Mouse (Mus musculus) activated CD4-positive, CD25-positive, alpha-beta regulatory T cell (primary cell): ENCODE results near the gene Olfr1122. TPM values are rescaled to one million over a fixed set of nuclear protein-coding genes. Genes with fewer than 3 reads are reported as not detected.

ENCODE experiments used
- polyA plus RNA-seq, 2 experiments: library from polyadenylated mRNA; unstranded; fragments of 100-300 nt; shearing (Covaris generic); gene quantifications; one replicate each; pipeline ENCODE4 v1.2.1; 2017

Olfr1122 gene
- under 1 TPM in 1 of 2 experiments, not detected in 1; 0.21 TPM for polyA plus RNA-seq

DNA sequence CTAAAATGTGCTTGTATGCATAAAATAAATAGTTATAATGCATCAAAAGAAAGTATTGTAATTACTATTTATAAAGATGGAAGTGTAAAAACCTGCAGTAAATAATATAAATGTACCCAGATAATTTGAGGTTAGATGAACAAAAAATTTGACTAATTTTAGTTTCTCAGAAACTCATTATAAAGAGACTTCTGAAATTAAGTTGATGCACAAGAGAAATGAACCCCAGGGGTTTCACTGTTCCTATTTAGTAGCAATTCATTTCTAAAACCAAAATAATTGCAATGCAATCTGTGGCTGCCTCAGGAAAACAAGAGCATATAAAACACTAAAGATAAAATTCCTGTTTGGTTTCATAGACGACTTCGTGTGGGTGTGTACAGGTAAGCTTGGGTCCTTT is at the start of gene Olfr1122:
Gene Olfr1122, plus strand, starts transcription at position 301 of the 400 bp plus-strand sequence.

DNA sequence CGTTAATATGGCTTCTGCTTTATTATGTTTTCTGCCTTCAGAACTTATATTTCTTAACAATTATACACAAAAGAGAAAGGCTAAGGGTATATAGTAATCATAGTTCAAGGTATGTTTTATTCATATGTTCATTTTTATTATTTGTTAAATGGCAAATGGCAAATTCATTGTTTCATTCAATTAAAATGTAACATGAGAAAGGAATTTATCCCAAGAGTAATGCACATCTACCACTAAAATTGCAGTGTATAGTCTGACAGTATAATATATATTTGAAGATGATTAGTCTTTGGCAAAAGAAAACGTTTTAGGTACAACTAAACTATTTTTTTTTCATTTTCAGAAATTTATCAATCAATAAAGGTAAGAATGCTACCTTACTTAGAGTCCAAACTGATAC is 31.1 kb upstream of the Olfr1122 start, which contains the start of gene Olfr1120:
Gene Olfr1120, plus strand, starts transcription at position 301 of the 400 bp plus-strand sequence.

DNA sequence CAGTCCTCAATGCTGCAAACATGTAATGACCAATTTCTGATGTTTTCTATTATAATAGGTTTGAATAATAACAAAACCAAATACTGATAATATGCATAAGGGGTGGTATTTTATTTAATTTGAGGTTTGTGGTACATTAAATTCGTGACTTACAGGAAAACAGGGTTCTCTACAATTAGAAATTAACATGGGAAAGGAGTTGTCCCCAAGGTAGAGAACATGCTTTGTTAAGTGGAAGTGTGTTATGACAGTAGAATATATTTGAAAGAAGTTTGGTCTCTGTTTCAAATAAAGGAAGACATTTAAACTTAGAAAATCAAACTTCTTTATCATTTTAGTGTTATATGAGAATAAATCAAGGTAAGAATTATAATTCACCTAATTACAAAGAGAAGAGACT is 16.1 kb upstream of the Olfr1122 start, which contains the start of gene Olfr1121:
Gene Olfr1121, plus strand, starts transcription at position 301 of the 400 bp plus-strand sequence.

DNA sequence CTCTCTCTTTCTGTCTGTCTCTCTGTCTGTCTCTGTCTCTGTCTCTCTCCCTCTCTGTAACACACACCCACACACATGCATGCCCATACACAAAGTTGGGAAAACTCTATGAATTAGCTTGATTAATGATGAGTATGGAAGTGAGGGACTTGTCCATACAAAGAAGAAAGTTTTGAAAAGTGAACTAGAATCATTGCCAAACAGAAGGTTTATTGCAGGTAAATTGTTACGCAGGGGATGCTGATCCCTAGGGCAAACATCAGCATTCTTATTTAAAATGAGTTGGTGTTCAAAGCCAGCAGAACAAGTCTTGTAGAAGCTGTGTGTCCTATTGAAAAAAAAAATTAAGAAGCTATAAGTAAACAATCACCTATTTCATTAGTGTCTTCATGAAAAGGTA is 30.7 kb downstream of the Olfr1122 start, which contains the start of gene Olfr1123:
Gene Olfr1123, plus strand, starts transcription at position 301 of the 400 bp plus-strand sequence.

DNA sequence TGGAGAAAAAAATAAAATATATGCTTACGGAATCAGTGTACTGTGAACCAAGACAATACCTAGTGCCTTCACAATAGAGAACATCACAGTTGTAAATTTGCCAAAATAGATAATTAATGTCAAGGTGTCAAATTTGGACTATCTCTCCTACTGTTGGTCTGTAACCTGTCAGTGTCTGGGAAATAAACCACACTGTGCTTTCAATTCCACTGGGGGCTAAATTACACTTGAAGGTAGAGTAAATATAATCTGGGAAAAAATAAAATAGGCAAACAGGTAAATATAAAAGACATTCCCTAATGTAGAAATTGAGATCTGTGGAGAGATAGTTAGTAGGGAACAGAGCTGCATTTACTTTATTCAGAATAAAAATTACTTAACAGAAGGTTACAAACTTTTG is 44.3 kb downstream of the Olfr1122 start, which contains the start of gene Olfr1124:
Gene Olfr1124, plus strand, starts transcription at position 301 of the 400 bp plus-strand sequence.

Other genes with a start within 250 kb of the Olfr1122 start
- gene Olfr1110, start 245.5 kb upstream of the Olfr1122 start, polyA plus RNA-seq, result not detected
- gene Olfr1111, start 233.2 kb upstream of the Olfr1122 start, polyA plus RNA-seq, result not detected
- not detected for gene Olfr1112, start 198.1 kb upstream of the Olfr1122 start, polyA plus RNA-seq
- gene Olfr1113, start 176.9 kb upstream of the Olfr1122 start, polyA plus RNA-seq, result not detected
- not detected for gene Olfr1115, start 137.8 kb upstream of the Olfr1122 start, polyA plus RNA-seq
- under 1 TPM in 1 of 2 experiments, not detected in 1; 0.17 TPM for gene Olfr1116, start 118.3 kb upstream of the Olfr1122 start, polyA plus RNA-seq
- gene Olfr1118, start 78.3 kb upstream of the Olfr1122 start, polyA plus RNA-seq, result under 1 TPM in 1 of 2 experiments, not detected in 1; 0.09 TPM
- under 1 TPM in 1 of 2 experiments, not detected in 1; 0.10 TPM for gene Olfr1120, start 31.0 kb upstream of the Olfr1122 start, polyA plus RNA-seq
- gene Olfr1121, start 16.0 kb upstream of the Olfr1122 start, polyA plus RNA-seq, result not detected
- gene Olfr1123, start 30.8 kb downstream of the Olfr1122 start, polyA plus RNA-seq, result under 1 TPM in 1 of 2 experiments, not detected in 1; 0.22 TPM
- under 1 TPM; 0.13 to 0.14 TPM for gene Olfr1124, start 44.4 kb downstream of the Olfr1122 start, polyA plus RNA-seq
- not detected for gene Olfr1126, start 68.1 kb downstream of the Olfr1122 start, polyA plus RNA-seq
- gene Pramel7, start 111.2 kb downstream of the Olfr1122 start, polyA plus RNA-seq, result under 1 TPM in 1 of 2 experiments, not detected in 1; 0.27 TPM
- gene Pramel6, start 120.7 kb downstream of the Olfr1122 start, polyA plus RNA-seq, result not detected
- not detected for gene Olfr153, start 145.9 kb downstream of the Olfr1122 start, polyA plus RNA-seq
- gene Olfr1128, start 159.7 kb downstream of the Olfr1122 start, polyA plus RNA-seq, result not detected
- not detected for gene Olfr1129, start 188.1 kb downstream of the Olfr1122 start, polyA plus RNA-seq
- gene Olfr1130, start 220.4 kb downstream of the Olfr1122 start, polyA plus RNA-seq, result not detected
- gene Olfr1131, start 241.3 kb downstream of the Olfr1122 start, polyA plus RNA-seq, result under 1 TPM in 1 of 2 experiments, not detected in 1; 0.23 TPM